Comparison of ENCODE assay signal across 14 mouse cellular contexts in genomic region chr13:57142441-57142840, GRCm38 (mm10).
"Had no signal": no experiment of that assay in that cellular context is flagged by ENCODE, and none has a peak within 500 bp of the region (broad histone marks: within the 10 kb centered on the region; RNA-seq: fewer than 3 reads in every experiment).

No protein-coding gene starts in this region.

- H3K4me1 ChIP-seq: liver, embryonic 13.5 days; megakaryocyte, embryonic 14.5 days had no signal

- H3K9ac ChIP-seq: liver, embryonic 13.5 days; liver, postnatal 0 days; lung, embryonic 15.5 days; midbrain, embryonic 13.5 days had no signal

- H3K27ac ChIP-seq: limb, embryonic 12.5 days; liver, embryonic 13.5 days; lung, embryonic 15.5 days; macrophage; midbrain, embryonic 13.5 days had no signal

- H3K4me3 ChIP-seq: limb, embryonic 12.5 days; liver, embryonic 13.5 days; lung, embryonic 15.5 days; megakaryocyte, embryonic 14.5 days; midbrain, embryonic 13.5 days had no signal

- H3K4me2 ChIP-seq: limb, embryonic 12.5 days; liver, embryonic 13.5 days; lung, embryonic 15.5 days; midbrain, embryonic 13.5 days had no signal

- H3K9me3 ChIP-seq: limb, embryonic 12.5 days; liver, embryonic 13.5 days; lung, embryonic 15.5 days; midbrain, embryonic 13.5 days had no signal

- H3K36me3 ChIP-seq: limb, embryonic 12.5 days; liver, embryonic 13.5 days; lung, embryonic 15.5 days; midbrain, embryonic 13.5 days had no signal

- ATAC-seq: liver, postnatal 0 days; midbrain, embryonic 13.5 days had no signal

- H3K27me3 ChIP-seq: limb, embryonic 12.5 days; liver, embryonic 13.5 days; lung, embryonic 15.5 days; megakaryocyte, embryonic 14.5 days; midbrain, embryonic 13.5 days had no signal

- DNase-seq: kidney, adult 8-10 months; layer of hippocampus, adult 9-11 months; layer of hippocampus, postnatal 36 days; liver; liver, embryonic 13.5 days; liver, postnatal 0 days; spleen, adult 18-20 months; thymus, adult 18-20 months; thymus, postnatal 14 days had no signal
